Mouse (Mus musculus): ENCODE measurements around the gene Vapb.

Vapb gene

GRCm38 (mm10) chr2:173739107-173739506, 1.8 kb downstream of the Vapb start:
- DNase-seq: no peak

- DNase-seq: no peak
Measured at GRCm38 (mm10) chr2:173742090-173742489, 4.8 kb downstream of the Vapb start.

- no peak for DNase-seq
Measured at GRCm38 (mm10) chr2:173742744-173743143, 5.4 kb downstream of the Vapb start.

GRCm38 (mm10) chr2:173744070-173744815, 6.9 kb downstream of the Vapb start:
- DNase-seq: no peak

- DNase-seq: no peak
Measured at GRCm38 (mm10) chr2:173748961-173749659, 11.8 kb downstream of the Vapb start.

GRCm38 (mm10) chr2:173755433-173756144, 18.3 kb downstream of the Vapb start:
- no peak for DNase-seq

- no peak for DNase-seq
Measured at GRCm38 (mm10) chr2:173757624-173758155, 20.4 kb downstream of the Vapb start.

GRCm38 (mm10) chr2:173760607-173761006, 23.3 kb downstream of the Vapb start:
- no peak for DNase-seq

- DNase-seq: no peak
Measured at GRCm38 (mm10) chr2:173764629-173765028, 27.3 kb downstream of the Vapb start.

GRCm38 (mm10) chr2:173767959-173768595, 30.8 kb downstream of the Vapb start:
- DNase-seq: no peak

- no peak for DNase-seq
Measured at GRCm38 (mm10) chr2:173769183-173769582, 31.9 kb downstream of the Vapb start.

- no peak for DNase-seq
Measured at GRCm38 (mm10) chr2:173770620-173771019, 33.3 kb downstream of the Vapb start.

GRCm38 (mm10) chr2:173771706-173772105, 34.4 kb downstream of the Vapb start:
- no peak for DNase-seq

GRCm38 (mm10) chr2:173775556-173775955, 38.2 kb downstream of the Vapb start:
- no peak for DNase-seq

GRCm38 (mm10) chr2:173776108-173776507, 38.8 kb downstream of the Vapb start:
- DNase-seq: no peak

- no peak for DNase-seq
Measured at GRCm38 (mm10) chr2:173780931-173781330, 43.6 kb downstream of the Vapb start.

GRCm38 (mm10) chr2:173784366-173784765, 47.1 kb downstream of the Vapb start:
- peak; percentile 88 for DNase-seq

GRCm38 (mm10) chr2:173784884-173785283, 47.6 kb downstream of the Vapb start:
- no peak for DNase-seq

GRCm38 (mm10) chr2:173789945-173790804, 52.9 kb downstream of the Vapb start:
- DNase-seq: peak; percentile 97

- peak; percentile 91 for DNase-seq
Measured at GRCm38 (mm10) chr2:173791904-173792757, 54.8 kb downstream of the Vapb start.

GRCm38 (mm10) chr2:173794018-173794417, 56.7 kb downstream of the Vapb start:
- DNase-seq: peak; percentile 87

Measured in heart, adult 11 months (tissue).